Mouse (Mus musculus): ENCODE measurements around the gene 1500015O10Rik.

The 1500015O10Rik gene

DNA sequence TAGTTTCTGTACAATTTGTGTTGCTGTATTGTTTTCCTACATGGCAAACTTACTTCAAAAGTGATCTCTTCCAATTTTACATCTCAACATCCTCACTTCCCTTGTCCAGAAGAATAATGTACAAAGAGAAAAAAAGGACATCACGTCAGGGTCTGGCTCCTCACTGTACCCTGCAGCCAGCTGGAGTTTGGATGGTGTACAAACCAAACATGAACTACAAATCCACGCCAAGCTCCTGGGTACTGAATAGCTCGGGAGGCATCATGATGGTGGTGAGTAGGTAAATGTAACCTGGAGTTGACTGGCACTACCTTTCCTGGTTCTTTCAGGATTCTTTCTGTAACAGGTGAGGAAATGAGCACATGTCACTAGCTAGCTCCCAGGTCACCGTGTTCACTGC is 43.7 kb downstream of the 1500015O10Rik start:
- no peak for DNase-seq (ENCODE audit: low spot score)

DNA sequence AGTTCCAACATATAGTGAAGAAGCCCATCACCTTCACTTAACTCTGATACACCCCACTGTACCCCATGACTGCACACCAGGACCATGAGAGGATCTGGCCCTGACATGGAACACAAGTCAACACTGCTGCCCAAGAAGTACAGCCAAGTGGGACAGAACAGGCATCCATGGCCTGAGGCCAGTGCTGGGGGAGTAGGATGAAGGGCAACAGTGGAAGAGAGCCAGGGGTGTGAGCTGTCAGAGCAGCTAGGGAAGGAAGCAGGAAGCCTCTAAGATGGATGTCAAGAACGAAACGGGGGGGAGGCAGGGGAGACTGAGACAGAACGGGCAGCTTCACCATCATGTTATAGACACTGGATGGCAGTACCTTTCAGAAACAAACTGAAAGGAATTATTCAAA is 45.7 kb downstream of the 1500015O10Rik start:
- DNase-seq (ENCODE audit: low spot score): no peak

DNA sequence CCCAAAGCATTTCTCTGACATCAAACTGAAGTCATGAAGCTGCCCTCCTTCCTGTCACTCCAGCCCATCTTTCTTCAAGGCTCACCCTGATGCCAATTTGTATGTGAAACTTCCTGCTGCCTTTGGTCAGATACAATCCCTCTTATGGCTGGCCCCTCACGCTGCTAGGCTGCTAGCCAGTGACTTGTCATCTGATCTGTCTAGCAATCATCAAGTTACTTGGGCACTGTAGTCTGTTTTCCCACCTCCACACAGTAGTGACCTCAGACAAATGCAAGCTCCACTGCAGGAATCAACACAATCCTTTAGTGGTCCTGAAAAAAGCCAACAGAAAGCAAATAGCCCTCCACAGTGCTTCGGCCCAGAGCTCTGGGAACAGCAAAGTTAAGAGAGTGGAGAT is 50.8 kb downstream of the 1500015O10Rik start:
- no peak for DNase-seq (ENCODE audit: low spot score)

DNA sequence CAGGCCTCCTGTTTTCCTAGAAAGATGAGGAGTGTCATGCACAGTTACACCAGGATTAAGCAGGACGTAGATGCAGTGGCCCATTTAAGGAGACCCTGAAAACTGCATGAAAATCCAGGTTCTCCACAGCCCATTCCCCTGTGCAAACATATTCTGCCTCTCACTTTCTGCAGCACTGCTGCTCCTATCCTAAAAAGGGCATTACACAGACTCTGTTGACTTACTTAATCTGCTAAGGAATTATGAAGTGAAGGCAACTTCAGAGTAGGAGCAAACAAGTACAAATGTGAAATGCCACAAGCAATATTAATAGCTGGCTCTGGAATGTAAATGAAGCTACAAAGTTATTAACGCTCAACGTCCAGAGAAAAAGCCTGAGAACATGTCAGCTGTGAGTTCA is 51.3 kb downstream of the 1500015O10Rik start:
- no peak for DNase-seq (ENCODE audit: low spot score)

DNA sequence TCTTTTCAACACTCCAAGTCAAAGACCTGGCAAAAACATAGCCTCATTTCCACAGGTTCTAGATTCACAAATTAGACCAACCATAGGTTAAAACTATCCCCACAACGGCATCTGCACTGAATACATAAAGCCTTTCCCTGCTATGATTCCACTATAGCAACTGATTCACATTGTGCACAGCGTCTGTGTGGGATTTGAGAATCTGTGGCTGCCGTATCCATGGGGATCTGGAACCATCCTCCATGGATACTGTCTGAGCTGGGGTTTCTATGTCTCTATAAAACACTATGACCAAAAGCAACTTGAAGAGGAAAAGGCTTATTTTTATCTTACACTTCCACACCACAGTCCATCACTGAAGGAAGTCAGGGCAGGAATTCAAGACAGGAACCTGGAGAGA is 52.3 kb downstream of the 1500015O10Rik start:
- no peak for DNase-seq (ENCODE audit: low spot score)

DNA sequence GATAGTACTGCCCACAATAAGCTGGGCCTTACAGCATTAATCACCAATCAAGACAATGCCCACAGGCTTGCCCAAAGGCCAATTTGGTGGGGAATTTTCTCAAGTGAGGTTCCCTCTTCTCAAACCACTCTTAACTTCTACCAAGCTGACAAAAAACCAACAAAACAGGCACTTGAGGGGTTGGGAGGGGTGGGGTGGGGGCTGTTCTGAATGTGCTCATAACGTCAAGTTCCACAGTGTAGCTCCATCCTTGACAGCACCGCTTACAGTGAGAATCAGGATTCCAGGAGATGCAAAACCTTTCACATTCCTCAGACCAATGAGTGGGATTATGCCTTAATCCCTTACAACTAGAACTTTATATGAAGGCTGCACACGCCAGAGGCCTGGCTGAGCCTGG is 52.8 kb downstream of the 1500015O10Rik start:
- no peak for DNase-seq (ENCODE audit: low spot score)

DNA sequence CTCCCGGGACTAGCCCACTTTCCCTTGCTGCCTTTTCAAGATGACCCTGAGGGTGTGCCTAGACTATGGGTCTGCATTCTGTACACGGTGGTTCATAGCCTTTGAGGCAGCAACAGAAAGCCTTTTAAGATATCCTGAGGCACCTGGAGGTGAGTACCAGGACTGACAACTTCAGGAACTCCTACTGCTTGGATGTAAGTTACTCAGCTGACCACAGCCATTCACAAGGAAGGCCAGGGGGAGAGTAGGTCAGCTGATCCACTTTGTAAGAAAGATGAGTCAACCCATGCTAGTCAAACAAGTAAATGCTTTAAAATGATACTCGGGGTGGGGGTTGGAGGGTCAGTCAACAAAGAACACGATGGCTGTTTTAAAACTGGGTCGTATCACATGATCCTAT is 54.9 kb downstream of the 1500015O10Rik start:
- DNase-seq (ENCODE audit: low spot score): no peak

DNA sequence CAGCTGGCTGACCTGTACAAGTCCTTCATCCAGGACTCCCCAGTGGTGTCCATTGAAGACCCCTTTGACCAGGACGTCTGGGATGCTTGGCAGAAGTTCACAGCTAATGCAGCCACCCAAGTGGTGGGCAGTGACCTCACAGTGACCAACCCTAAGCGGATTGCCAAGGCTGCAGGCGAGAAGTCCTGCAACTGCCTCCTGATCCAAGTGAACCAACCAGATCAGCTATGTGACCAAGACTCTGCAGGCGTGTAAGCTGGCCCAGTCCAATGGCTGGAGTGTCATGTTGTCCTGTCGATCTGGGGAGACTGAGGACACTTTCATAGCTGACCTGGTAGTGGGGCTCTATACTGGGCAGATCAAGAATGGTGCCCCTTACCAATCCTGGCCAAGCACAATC is 56.3 kb downstream of the 1500015O10Rik start:
- no peak for DNase-seq (ENCODE audit: low spot score)

DNA sequence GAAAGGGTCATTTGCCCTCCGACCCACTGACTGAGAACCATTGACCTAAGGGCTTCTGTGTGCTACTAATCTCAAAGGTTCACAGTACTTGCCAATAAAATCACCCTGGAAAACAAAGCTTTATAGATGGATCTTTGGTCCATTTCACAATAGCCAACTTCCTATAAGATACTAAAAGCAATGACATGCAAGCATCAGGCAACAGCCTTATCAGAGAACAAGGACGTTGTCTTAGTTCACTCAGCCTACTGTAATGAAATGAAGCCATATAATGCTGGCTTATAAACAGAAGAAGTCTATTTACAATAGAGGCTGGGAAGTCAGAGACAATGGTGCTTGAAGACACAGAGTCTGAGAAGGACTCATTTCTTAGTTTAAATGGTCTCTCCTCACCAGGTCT is 59.4 kb downstream of the 1500015O10Rik start:
- no peak for DNase-seq (ENCODE audit: low spot score)

Data from MN1 (cell line).